Mouse (Mus musculus): Measurements from ENCODE around the gene Ercc6l.
"Not testable (repeated sequence)": the region's sequence is repeated elsewhere in the genome, so short reads cannot be mapped to it uniquely, and the experiment has no call there.

The Ercc6l gene

DNA sequence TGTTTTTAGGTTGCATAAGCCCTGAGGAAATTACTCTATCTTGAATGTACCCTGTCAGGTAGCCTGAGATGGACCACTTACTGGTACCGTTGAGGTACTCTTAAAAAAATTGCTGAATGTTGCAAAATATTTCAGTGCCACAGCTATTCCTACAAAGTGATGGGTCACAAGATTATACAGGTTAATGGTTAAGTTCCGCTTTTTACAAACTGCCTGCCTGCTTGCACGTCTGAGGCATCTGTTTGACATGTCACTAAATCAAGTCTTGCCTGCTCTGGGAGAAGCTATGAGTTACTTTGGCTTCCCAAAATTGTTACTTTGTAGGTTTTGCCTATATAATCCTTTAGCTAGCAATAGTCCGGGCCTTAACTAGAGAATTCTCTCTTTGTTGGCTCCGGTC is 47.5 kb downstream of the Ercc6l start:
- DNase-seq (ENCODE audit: low spot score in 2 of 2), result not testable (repeated sequence)

DNA sequence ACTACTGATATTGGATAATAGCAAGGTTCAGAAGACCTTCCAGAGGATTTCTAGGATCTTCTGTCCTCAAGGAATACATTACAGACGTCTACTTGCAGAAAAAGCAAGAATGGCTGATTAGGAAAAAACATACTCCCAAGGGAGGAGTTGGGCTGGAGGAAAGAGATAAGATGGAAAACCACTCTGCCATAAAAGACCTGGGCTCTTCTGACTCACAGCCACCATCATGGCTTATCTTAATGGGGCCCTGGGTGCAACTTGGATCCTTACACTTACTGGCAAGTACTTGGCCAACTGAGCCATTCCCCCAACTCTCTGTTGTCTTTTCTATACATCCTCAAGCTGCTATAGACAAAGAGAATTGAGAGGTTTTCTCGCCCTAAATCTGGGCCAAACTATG is 53.1 kb downstream of the Ercc6l start:
- not testable (repeated sequence) for DNase-seq (ENCODE audit: low spot score in 2 of 2)

DNA sequence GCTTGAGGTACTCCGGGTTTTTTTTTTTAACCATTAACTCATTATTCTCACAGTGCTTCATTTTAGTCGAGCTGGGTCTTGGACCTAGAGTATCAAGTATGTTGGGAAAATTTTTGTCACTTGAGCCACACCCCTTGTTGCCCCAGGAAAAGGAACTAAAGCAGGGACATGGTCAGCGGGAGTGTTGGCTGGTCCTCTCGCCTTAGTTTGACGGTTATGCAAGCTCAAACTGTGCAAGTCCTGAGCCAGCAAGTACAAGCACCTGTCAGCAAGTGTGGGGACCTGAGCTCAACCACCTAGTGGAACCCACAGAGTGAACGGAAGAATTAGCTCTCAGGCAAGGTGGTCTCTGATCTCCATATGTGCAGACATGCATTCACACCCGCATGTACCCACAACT is 55.0 kb downstream of the Ercc6l start:
- no peak for DNase-seq (ENCODE audit: low spot score in 2 of 2)

DNA sequence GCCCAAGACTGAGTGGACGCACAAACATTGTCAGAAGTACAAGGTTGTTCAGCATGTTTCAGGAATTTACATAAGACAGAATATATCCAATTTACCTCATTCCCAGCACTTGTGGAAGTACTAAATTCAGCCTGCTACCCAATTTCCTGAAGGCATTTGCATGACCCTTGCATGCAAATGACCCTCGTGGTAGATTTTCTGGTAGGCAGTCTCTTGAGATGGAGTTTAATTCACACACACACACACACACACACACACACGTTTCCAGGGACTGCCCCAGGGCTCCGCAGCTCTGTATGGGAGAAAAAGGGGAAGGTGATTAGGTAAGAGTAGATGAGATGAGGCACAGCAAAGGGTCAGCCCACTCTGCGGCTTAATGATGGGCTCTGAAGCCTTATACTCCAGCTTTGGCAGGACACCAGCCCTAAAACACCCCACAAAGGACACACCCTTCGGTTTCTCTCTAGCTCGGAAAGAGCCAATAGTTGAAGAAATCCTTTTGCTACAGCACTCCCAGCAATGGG is 62.4 kb downstream of the Ercc6l start:
- DNase-seq (ENCODE audit: low spot score in 2 of 2), result no peak
